Mouse (Mus musculus): ENCODE measurements around the gene Sft2d2. TPM values are rescaled to one million over a fixed set of nuclear protein-coding genes. Genes with fewer than 3 reads are reported as not detected.

Gene Sft2d2
- polyA plus RNA-seq, 1 experiment: 10.3 TPM

- Histone ChIP-seq H3K4me3 (ENCODE audit: control insufficient read depth, low read depth, low read length) (peak overlapping the region; percentile 46; the same call in 1 of the 2 replicates), H3K27ac (ENCODE audit: control insufficient read depth, insufficient read depth, low read depth, low read length) (no peak overlapping the region), H3K4me1 (ENCODE audit: control insufficient read depth, insufficient read depth, low read length) (no peaks in the 10 kb centered on the region; the same call in 1 of the 2 replicates), H3K36me3 (ENCODE audit: control insufficient read depth, insufficient read depth, low read length) (peaks cover 3% of the 10 kb centered on the region), H3K27me3 (ENCODE audit: control insufficient read depth, insufficient read depth, low read length) (no peaks in the 10 kb centered on the region)
- no peak for TF ChIP-seq POLR2A (IDR thresholded peaks at IDR 0.05; ENCODE audit: control insufficient read depth, low read depth, low read length)
Measured at GRCm38 (mm10) chr1:165217023-165217589, 22.9 kb upstream of the Sft2d2 start.

GRCm38 (mm10) chr1:165215831-165216230 lies 21.6 kb upstream of the Sft2d2 start:
- H3K27me3 ChIP-seq (ENCODE audit: control insufficient read depth, insufficient read depth, low read length): no peaks in the 10 kb centered on the region
- no peak for TF ChIP-seq POLR2A (IDR thresholded peaks at IDR 0.05; ENCODE audit: control insufficient read depth, low read depth, low read length)
- no peak for TF ChIP-seq CTCF (IDR thresholded peaks at IDR 0.05; ENCODE audit: control insufficient read depth, insufficient read depth, insufficient replicate concordance, low read depth, low read length)
- H3K36me3 ChIP-seq (ENCODE audit: control insufficient read depth, insufficient read depth, low read length): peaks cover 1% of the 10 kb centered on the region; the same call in 1 of the 2 replicates
- no peak overlapping the region for H3K27ac ChIP-seq (ENCODE audit: control insufficient read depth, insufficient read depth, low read depth, low read length)
- no peaks in the 10 kb centered on the region; the same call in 1 of the 2 replicates for H3K4me1 ChIP-seq (ENCODE audit: control insufficient read depth, insufficient read depth, low read length)
- H3K4me3 ChIP-seq (ENCODE audit: control insufficient read depth, low read depth, low read length): peak overlapping the region; percentile 22; the same call in 1 of the 2 replicates

GRCm38 (mm10) chr1:165205591-165205990 lies 11.4 kb upstream of the Sft2d2 start:
- Histone ChIP-seq H3K27me3 (ENCODE audit: control insufficient read depth, insufficient read depth, low read length) (no peaks in the 10 kb centered on the region), H3K4me3 (ENCODE audit: control insufficient read depth, low read depth, low read length) (no peak overlapping the region), H3K36me3 (ENCODE audit: control insufficient read depth, insufficient read depth, low read length) (no peaks in the 10 kb centered on the region), H3K4me1 (ENCODE audit: control insufficient read depth, insufficient read depth, low read length) (no peaks in the 10 kb centered on the region; the same call in 1 of the 2 replicates), H3K27ac (ENCODE audit: control insufficient read depth, insufficient read depth, low read depth, low read length) (no peak overlapping the region)
- TF ChIP-seq CTCF (IDR thresholded peaks at IDR 0.05; ENCODE audit: control insufficient read depth, insufficient read depth, insufficient replicate concordance, low read depth, low read length) (no peak), POLR2A (IDR thresholded peaks at IDR 0.05; ENCODE audit: control insufficient read depth, low read depth, low read length) (no peak)

- Histone ChIP-seq H3K27me3 (ENCODE audit: control insufficient read depth, insufficient read depth, low read length) (no peaks in the 10 kb centered on the region), H3K4me3 (ENCODE audit: control insufficient read depth, low read depth, low read length) (no peak overlapping the region), H3K27ac (ENCODE audit: control insufficient read depth, insufficient read depth, low read depth, low read length) (no peak overlapping the region), H3K4me1 (ENCODE audit: control insufficient read depth, insufficient read depth, low read length) (no peaks in the 10 kb centered on the region; the same call in 1 of the 2 replicates), H3K36me3 (ENCODE audit: control insufficient read depth, insufficient read depth, low read length) (no peaks in the 10 kb centered on the region)
- no peak for TF ChIP-seq CTCF (IDR thresholded peaks at IDR 0.05; ENCODE audit: control insufficient read depth, insufficient read depth, insufficient replicate concordance, low read depth, low read length)
- no peak for TF ChIP-seq POLR2A (IDR thresholded peaks at IDR 0.05; ENCODE audit: control insufficient read depth, low read depth, low read length)
Measured at GRCm38 (mm10) chr1:165203488-165204035, 9.3 kb upstream of the Sft2d2 start.

- no peak for TF ChIP-seq POLR2A (IDR thresholded peaks at IDR 0.05; ENCODE audit: control insufficient read depth, low read depth, low read length)
- no peak for TF ChIP-seq CTCF (IDR thresholded peaks at IDR 0.05; ENCODE audit: control insufficient read depth, insufficient read depth, insufficient replicate concordance, low read depth, low read length)
- no peaks in the 10 kb centered on the region for H3K4me1 ChIP-seq (ENCODE audit: control insufficient read depth, insufficient read depth, low read length)
- no peak overlapping the region for H3K27ac ChIP-seq (ENCODE audit: control insufficient read depth, insufficient read depth, low read depth, low read length)
- H3K36me3 ChIP-seq (ENCODE audit: control insufficient read depth, insufficient read depth, low read length): no peaks in the 10 kb centered on the region
- no peak overlapping the region for H3K4me3 ChIP-seq (ENCODE audit: control insufficient read depth, low read depth, low read length)
- no peaks in the 10 kb centered on the region for H3K27me3 ChIP-seq (ENCODE audit: control insufficient read depth, insufficient read depth, low read length)
Measured at GRCm38 (mm10) chr1:165201445-165202012, 7.3 kb upstream of the Sft2d2 start.

GRCm38 (mm10) chr1:165200748-165201147 lies 6.5 kb upstream of the Sft2d2 start:
- Histone ChIP-seq H3K27ac (ENCODE audit: control insufficient read depth, insufficient read depth, low read depth, low read length) (no peak overlapping the region), H3K27me3 (ENCODE audit: control insufficient read depth, insufficient read depth, low read length) (no peaks in the 10 kb centered on the region), H3K4me1 (ENCODE audit: control insufficient read depth, insufficient read depth, low read length) (no peaks in the 10 kb centered on the region), H3K4me3 (ENCODE audit: control insufficient read depth, low read depth, low read length) (no peak overlapping the region), H3K36me3 (ENCODE audit: control insufficient read depth, insufficient read depth, low read length) (no peaks in the 10 kb centered on the region)
- TF ChIP-seq CTCF (IDR thresholded peaks at IDR 0.05; ENCODE audit: control insufficient read depth, insufficient read depth, insufficient replicate concordance, low read depth, low read length): no peak
- no peak for TF ChIP-seq POLR2A (IDR thresholded peaks at IDR 0.05; ENCODE audit: control insufficient read depth, low read depth, low read length)

- Histone ChIP-seq H3K27me3 (ENCODE audit: control insufficient read depth, insufficient read depth, low read length) (no peaks in the 10 kb centered on the region), H3K4me1 (ENCODE audit: control insufficient read depth, insufficient read depth, low read length) (peaks cover 2% of the 10 kb centered on the region; the same call in 1 of the 2 replicates), H3K36me3 (ENCODE audit: control insufficient read depth, insufficient read depth, low read length) (no peaks in the 10 kb centered on the region), H3K4me3 (ENCODE audit: control insufficient read depth, low read depth, low read length) (no peak overlapping the region), H3K27ac (ENCODE audit: control insufficient read depth, insufficient read depth, low read depth, low read length) (no peak overlapping the region)
- TF ChIP-seq POLR2A (IDR thresholded peaks at IDR 0.05; ENCODE audit: control insufficient read depth, low read depth, low read length): no peak
- TF ChIP-seq CTCF (IDR thresholded peaks at IDR 0.05; ENCODE audit: control insufficient read depth, insufficient read depth, insufficient replicate concordance, low read depth, low read length): no peak
Measured at GRCm38 (mm10) chr1:165199639-165200038, 5.4 kb upstream of the Sft2d2 start.
